Mouse (Mus musculus) left cerebral cortex, postnatal 4 days (tissue): ENCODE results near the gene Strbp. TPM values are rescaled to one million over a fixed set of nuclear protein-coding genes. Genes with fewer than 3 reads are reported as not detected.

Source experiments
- DNase-seq: peaks from one replicate; pipeline ENCODE4 v3.0.0-alpha.2; 2022
- intact Hi-C: fragments of 180-260 bp; cut with DNase I; formaldehyde crosslinking; loops from one replicate; pipeline ENCODE4 v1.15.1; 2025
- total RNA-seq, 2 experiments: library from RNA; stranded (reverse); gene quantifications; 2 replicates each; pipeline ENCODE4 v1.2.3; 2021

The Strbp gene
- total RNA-seq, 2 experiments from 2014 or later: 228 to 247 TPM

GRCm38 (mm10) chr2:37704141-37704760 is 592 bp upstream of the Strbp start:
- DNase-seq: no peak
- intact Hi-C loops: loop anchor here (5.0 kb wide), 1 partner anchor 68 kb away; no protein-coding TSS in a partner anchor

- intact Hi-C loops: loop anchor here (5.0 kb wide), 1 partner anchor 70 kb away; no protein-coding TSS in a partner anchor
- peak; percentile 53 for DNase-seq
Observed at GRCm38 (mm10) chr2:37702301-37703172, 1.1 kb downstream of the Strbp start.

- intact Hi-C loops: no loop called here
- DNase-seq: no peak
Observed at GRCm38 (mm10) chr2:37689064-37689615, 14.5 kb downstream of the Strbp start.

GRCm38 (mm10) chr2:37687031-37687430 is 16.6 kb downstream of the Strbp start:
- intact Hi-C loops: no loop called here
- no peak for DNase-seq

- intact Hi-C loops: no loop called here
- no peak for DNase-seq
Observed at GRCm38 (mm10) chr2:37684864-37685263, 18.8 kb downstream of the Strbp start.

GRCm38 (mm10) chr2:37682197-37682811 is 21.4 kb downstream of the Strbp start:
- DNase-seq: no peak
- intact Hi-C loops: no loop called here

- intact Hi-C loops: no loop called here
- DNase-seq: no peak
Observed at GRCm38 (mm10) chr2:37651086-37651485, 52.6 kb downstream of the Strbp start.

- no peak for DNase-seq
- intact Hi-C loops: no loop called here
Observed at GRCm38 (mm10) chr2:37649590-37649989, 54.1 kb downstream of the Strbp start.

GRCm38 (mm10) chr2:37648966-37649365 is 54.7 kb downstream of the Strbp start:
- DNase-seq: no peak
- intact Hi-C loops: no loop called here

- no peak for DNase-seq
- intact Hi-C loops: no loop called here
Observed at GRCm38 (mm10) chr2:37623343-37623742, 80.3 kb downstream of the Strbp start.

GRCm38 (mm10) chr2:37587919-37588318 is 115.7 kb downstream of the Strbp start:
- intact Hi-C loops: no loop called here
- DNase-seq: no peak

- DNase-seq: no peak
- intact Hi-C loops: no loop called here
Observed at GRCm38 (mm10) chr2:37578185-37578584, 125.5 kb downstream of the Strbp start.

- no peak for DNase-seq
- intact Hi-C loops: no loop called here
Observed at GRCm38 (mm10) chr2:37576661-37577060, 127.0 kb downstream of the Strbp start.

- intact Hi-C loops: no loop called here
- no peak for DNase-seq
Observed at GRCm38 (mm10) chr2:37572141-37572540, 131.5 kb downstream of the Strbp start.

GRCm38 (mm10) chr2:37570703-37571102 is 133.0 kb downstream of the Strbp start:
- DNase-seq: no peak
- intact Hi-C loops: no loop called here

- DNase-seq: peak; percentile 40
- intact Hi-C loops: no loop called here
Observed at GRCm38 (mm10) chr2:37569888-37570287, 133.8 kb downstream of the Strbp start.

GRCm38 (mm10) chr2:37566035-37566434 is 137.6 kb downstream of the Strbp start:
- DNase-seq: no peak
- intact Hi-C loops: no loop called here

- no peak for DNase-seq
- intact Hi-C loops: no loop called here
Observed at GRCm38 (mm10) chr2:37565579-37565978, 138.1 kb downstream of the Strbp start.

GRCm38 (mm10) chr2:37556366-37556765 is 147.3 kb downstream of the Strbp start:
- intact Hi-C loops: no loop called here

GRCm38 (mm10) chr2:37549346-37550012 is 154.2 kb downstream of the Strbp start:
- intact Hi-C loops: no loop called here
- DNase-seq: no peak

More at GRCm38 (mm10) chr2:37556366-37556765, 147.3 kb downstream of the Strbp start:
- DNase-seq: no peak

- intact Hi-C loops: no loop called here
Observed at GRCm38 (mm10) chr2:37531639-37532038, 172.0 kb downstream of the Strbp start.

More at GRCm38 (mm10) chr2:37531639-37532038, 172.0 kb downstream of the Strbp start:
- no peak for DNase-seq
